Mouse (Mus musculus) heart, embryonic 10.5 days (tissue): Measurements from ENCODE around the gene Slc30a4. TPM values are rescaled to one million over a fixed set of nuclear protein-coding genes. Genes with fewer than 3 reads are reported as not detected.

Experiments
- DNase-seq: peaks from one replicate; pipeline ENCODE4 v3.0.0-alpha.2; 2017; ENCODE audit warnings: low spot score
- H3K27ac ChIP-seq: fragments of 300-500 bp; sonication (generic); 2 replicates; pipeline ENCODE4 v1.5.1; 2016; ENCODE audit warnings: mild to moderate bottlenecking
- H3K27me3 ChIP-seq: fragments of 300-500 bp; sonication (generic); 2 replicates; pipeline ENCODE4 v1.6.1; 2016; ENCODE audit warnings: mild to moderate bottlenecking; ENCODE audit not compliant: poor library complexity, insufficient read depth, severe bottlenecking
- H3K36me3 ChIP-seq: fragments of 300-500 bp; sonication (generic); 2 replicates; pipeline ENCODE4 v1.6.1; 2016; ENCODE audit warnings: mild to moderate bottlenecking, moderate library complexity
- H3K4me1 ChIP-seq: fragments of 300-500 bp; sonication (generic); 2 replicates; pipeline ENCODE4 v1.6.1; 2016; ENCODE audit warnings: mild to moderate bottlenecking
- H3K4me3 ChIP-seq: fragments of 300-500 bp; sonication (generic); 2 replicates; pipeline ENCODE4 v1.5.1; 2016; ENCODE audit warnings: mild to moderate bottlenecking, moderate library complexity
- H3K9me3 ChIP-seq: fragments of 300-500 bp; sonication (generic); 2 replicates; pipeline ENCODE4 v1.6.1; 2016; ENCODE audit warnings: mild to moderate bottlenecking, moderate library complexity
- WGBS: fragments of 180-500 bp; shearing (Covaris S2); methylation state at CpG from one replicate; pipeline ENCODE4 v1.1.7; 2016; 5-methylcytosine and 5-hydroxymethylcytosine counted together
- polyA plus RNA-seq: library from polyadenylated mRNA; unstranded; fragments of >200 nt; fragmentation: Nextera tagmentation; extraction: Ambion mirVana; gene quantifications from 2 replicates; pipeline ENCODE4 v1.2.1, GENCODE M21; 2016

The Slc30a4 gene
- polyA plus RNA-seq: 5.4 and 5.9 TPM in 2 replicates

DNA sequence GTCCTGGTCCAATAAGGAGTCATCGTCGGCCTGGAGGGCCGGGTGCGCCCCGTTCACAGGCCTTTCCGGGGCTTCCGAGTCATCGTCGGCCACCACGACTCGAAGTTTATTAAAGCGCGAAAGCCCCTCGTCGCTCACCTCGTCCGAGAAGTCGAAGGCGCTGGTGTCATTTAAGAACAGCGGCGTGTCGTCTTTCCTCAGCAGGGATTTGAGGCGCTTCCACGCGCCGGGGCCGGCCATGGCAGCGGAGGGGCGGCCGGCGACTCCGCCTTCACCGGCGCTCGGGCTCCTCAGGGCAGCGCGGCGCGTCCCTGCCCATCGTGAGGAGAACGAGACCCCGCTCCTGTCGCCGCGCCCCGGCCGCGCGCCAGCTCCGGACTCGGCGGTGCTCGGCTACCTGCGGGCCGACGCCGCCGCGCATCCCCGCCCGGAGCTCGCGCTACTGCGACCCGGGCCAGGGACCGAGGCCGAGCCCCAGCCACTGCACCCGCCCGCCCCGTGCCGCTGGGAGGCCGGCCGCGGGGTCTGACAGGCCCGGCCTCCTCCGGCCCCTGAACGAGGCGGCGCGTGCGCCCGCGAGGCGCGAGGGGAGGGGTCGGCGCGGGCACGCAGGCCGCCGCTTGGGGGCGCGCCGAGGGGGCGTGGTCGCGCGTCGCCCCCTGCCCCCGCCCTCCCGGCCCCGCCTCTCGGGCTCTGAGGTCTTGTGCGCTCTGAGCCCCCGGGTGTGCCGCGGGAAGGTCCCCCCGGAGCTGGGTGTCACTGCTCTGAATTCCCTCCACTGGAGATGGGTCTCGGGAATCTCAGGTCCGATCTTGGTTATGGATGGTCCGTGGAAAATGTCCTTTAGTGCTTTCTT is at the start of gene Slc30a4:
Slc30a4 (minus strand) TSS at position 483 of the 856 bp plus-strand sequence.
- Histone ChIP-seq H3K27ac (peak within 1 kb of the TSS; percentile 89), H3K36me3 (no peaks in the 10 kb centered on the region), H3K9me3 (no peaks in the 10 kb centered on the region), H3K4me3 (peak within 1 kb of the TSS; percentile 82), H3K27me3 (peaks cover 15% of the 10 kb centered on the region; the same call in 1 of the 2 replicates), H3K4me1 (peaks cover 9% of the 10 kb centered on the region; the same call in 1 of the 2 replicates)
- under 1% methylated on average over 109 of the region's 111 CpGs for WGBS
- DNase-seq: peak; percentile 79

GRCm38 (mm10) chr2:122746461-122746860 is 44.0 kb upstream of the Slc30a4 start:
- H3K27me3 ChIP-seq: no peaks in the 10 kb centered on the region
- H3K4me1 ChIP-seq: no peaks in the 10 kb centered on the region
- no peak overlapping the region for H3K4me3 ChIP-seq
- DNase-seq: no peak
- H3K27ac ChIP-seq: no peak overlapping the region
- no peaks in the 10 kb centered on the region for H3K9me3 ChIP-seq
- H3K36me3 ChIP-seq: peaks cover 42% of the 10 kb centered on the region
- WGBS: 88% methylated on average over 9 of the region's 9 CpGs

- 36% methylated on average over 7 of the region's 7 CpGs for WGBS
- H3K27ac ChIP-seq: peak overlapping the region; percentile 97
- no peak for DNase-seq
- H3K9me3 ChIP-seq: no peaks in the 10 kb centered on the region
- peaks cover 3% of the 10 kb centered on the region; the same call in 1 of the 2 replicates for H3K36me3 ChIP-seq
- H3K27me3 ChIP-seq: peaks cover 15% of the 10 kb centered on the region; the same call in 1 of the 2 replicates
- H3K4me1 ChIP-seq: peaks cover 9% of the 10 kb centered on the region
- peak overlapping the region; percentile 93 for H3K4me3 ChIP-seq
Measured at GRCm38 (mm10) chr2:122739023-122739422, 36.6 kb upstream of the Slc30a4 start.

DNA sequence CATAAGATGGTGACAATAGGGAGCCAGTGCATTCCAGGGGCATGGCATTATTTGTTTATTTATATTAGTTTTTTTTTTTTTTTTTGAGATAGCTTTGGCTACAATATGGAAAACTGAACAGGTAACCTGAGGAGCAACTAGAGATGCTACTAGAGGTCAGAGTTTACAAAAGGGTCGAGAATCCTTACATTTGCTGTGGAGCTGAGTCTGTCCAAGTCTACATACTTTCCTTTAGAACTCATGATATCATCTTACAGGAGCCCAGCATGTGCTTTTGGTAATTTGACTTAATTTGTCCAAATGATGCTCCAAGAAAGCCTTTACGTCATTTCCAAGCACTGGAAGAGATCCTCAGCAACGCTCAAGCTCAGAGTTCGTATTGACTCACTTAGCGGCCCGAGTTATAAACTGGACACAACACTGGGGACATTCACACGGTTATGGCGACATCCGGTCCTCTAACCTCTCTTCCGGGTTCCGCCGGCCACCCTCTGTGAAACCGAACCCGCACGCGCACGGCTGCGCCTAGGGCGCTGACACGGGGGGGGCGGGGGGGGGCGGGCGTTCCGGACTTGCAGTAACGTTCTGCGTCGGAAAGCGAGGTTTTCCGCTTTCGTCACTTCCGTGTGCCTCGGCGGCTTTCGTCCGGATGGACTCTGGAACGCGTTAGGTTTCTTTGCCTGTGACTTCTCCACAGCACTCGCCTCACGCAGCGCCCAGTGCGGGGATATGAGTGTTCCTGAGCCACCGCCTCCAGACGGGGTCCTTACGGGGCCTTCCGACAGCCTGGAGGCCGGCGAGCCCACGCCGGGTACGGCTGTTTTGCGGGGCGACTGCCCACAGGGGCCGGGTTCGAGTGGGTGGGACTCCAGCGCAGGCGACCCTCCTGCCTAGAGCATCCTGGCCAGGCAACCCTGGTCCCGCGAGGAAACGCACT is 35.7 kb upstream of the Slc30a4 start, which contains the start of gene Bloc1s6:
Bloc1s6 (plus strand) TSS at position 610 of the 937 bp plus-strand sequence.
- 1% methylated on average over 51 of the region's 59 CpGs for WGBS
- Histone ChIP-seq H3K4me3 (peak within 1 kb of the TSS; percentile 93), H3K27ac (peak within 1 kb of the TSS; percentile 97), H3K9me3 (no peaks in the 10 kb centered on the region), H3K4me1 (peaks cover 9% of the 10 kb centered on the region), H3K36me3 (peaks cover 2% of the 10 kb centered on the region; the same call in 1 of the 2 replicates), H3K27me3 (peaks cover 15% of the 10 kb centered on the region; the same call in 1 of the 2 replicates)
- peak; percentile 96 for DNase-seq

- WGBS: 73% methylated on average over 2 of the region's 2 CpGs
- H3K36me3 ChIP-seq: no peaks in the 10 kb centered on the region
- no peak for DNase-seq
- no peak overlapping the region for H3K4me3 ChIP-seq
- H3K4me1 ChIP-seq: peaks cover under 1% of the 10 kb centered on the region; the same call in 1 of the 2 replicates
- no peaks in the 10 kb centered on the region for H3K9me3 ChIP-seq
- no peak overlapping the region for H3K27ac ChIP-seq
- peaks cover 15% of the 10 kb centered on the region; the same call in 1 of the 2 replicates for H3K27me3 ChIP-seq
Measured at GRCm38 (mm10) chr2:122731456-122731855, 29.0 kb upstream of the Slc30a4 start.

GRCm38 (mm10) chr2:122725604-122726003 is 23.1 kb upstream of the Slc30a4 start:
- H3K36me3 ChIP-seq: no peaks in the 10 kb centered on the region
- H3K9me3 ChIP-seq: no peaks in the 10 kb centered on the region
- H3K4me3 ChIP-seq: no peak overlapping the region
- no peak for DNase-seq
- WGBS: 55% methylated on average over 10 of the region's 10 CpGs
- H3K4me1 ChIP-seq: peaks cover 3% of the 10 kb centered on the region; the same call in 1 of the 2 replicates
- H3K27me3 ChIP-seq: no peaks in the 10 kb centered on the region
- H3K27ac ChIP-seq: no peak overlapping the region

DNA sequence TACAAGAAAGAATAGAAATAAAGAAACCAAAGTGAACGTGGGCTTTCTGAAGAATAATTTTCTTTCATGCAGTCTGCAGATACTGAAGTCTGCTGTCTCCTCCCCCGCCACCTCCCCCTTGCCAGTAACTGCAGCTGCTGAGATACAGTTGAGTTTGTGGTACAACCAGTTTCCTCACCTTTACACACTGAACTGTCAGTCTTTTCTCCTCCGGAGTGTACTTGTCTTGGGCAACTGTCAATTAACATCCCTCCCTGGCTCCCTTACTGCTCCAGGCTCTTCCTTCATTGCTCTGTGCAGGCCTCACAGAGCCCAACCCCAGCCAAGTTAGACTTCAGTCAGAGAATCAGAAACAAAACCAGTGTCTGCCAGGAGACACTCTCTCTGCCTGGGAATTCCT is 18.1 kb upstream of the Slc30a4 start:
- DNase-seq: no peak
- Histone ChIP-seq H3K4me3 (no peak overlapping the region), H3K27ac (no peak overlapping the region), H3K27me3 (no peaks in the 10 kb centered on the region), H3K9me3 (no peaks in the 10 kb centered on the region), H3K4me1 (no peaks in the 10 kb centered on the region), H3K36me3 (no peaks in the 10 kb centered on the region)
- WGBS: 57% methylated on average over 3 of the region's 3 CpGs

GRCm38 (mm10) chr2:122719232-122719631 is 16.8 kb upstream of the Slc30a4 start:
- Histone ChIP-seq H3K27me3 (no peaks in the 10 kb centered on the region), H3K27ac (no peak overlapping the region), H3K4me1 (no peaks in the 10 kb centered on the region), H3K4me3 (no peak overlapping the region), H3K9me3 (no peaks in the 10 kb centered on the region), H3K36me3 (no peaks in the 10 kb centered on the region)
- DNase-seq: no peak
- WGBS: 60% methylated on average over 1 of the region's 1 CpGs

DNA sequence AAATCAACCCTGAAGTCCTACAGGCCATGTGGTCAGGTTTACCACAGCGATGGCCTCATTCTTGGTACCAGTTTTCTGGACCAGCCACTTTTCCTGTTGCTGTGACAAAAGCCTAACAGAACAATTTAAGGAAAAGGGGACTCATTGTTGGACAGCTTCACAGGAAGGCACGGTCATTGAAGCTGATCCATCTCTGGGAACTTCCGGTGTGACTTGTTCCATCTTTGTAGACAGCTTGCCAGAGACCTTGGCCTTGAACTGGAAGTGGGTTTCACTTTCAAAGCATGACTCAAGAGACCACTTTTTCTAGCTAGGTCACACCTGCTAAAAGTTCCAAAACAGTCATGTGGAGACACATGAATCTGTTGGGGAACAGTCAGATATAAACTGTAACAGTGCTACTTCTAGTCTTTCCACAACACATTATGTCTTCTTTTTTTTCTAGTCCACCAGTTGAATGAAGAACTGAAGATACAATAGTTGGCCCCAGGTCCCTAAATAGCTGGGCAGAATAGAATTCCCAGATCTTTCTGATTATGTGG is 13.9 kb upstream of the Slc30a4 start:
- H3K27me3 ChIP-seq: no peaks in the 10 kb centered on the region
- DNase-seq: no peak
- H3K4me1 ChIP-seq: no peaks in the 10 kb centered on the region
- H3K4me3 ChIP-seq: no peak overlapping the region
- no peaks in the 10 kb centered on the region for H3K36me3 ChIP-seq
- no peaks in the 10 kb centered on the region for H3K9me3 ChIP-seq
- no peak overlapping the region for H3K27ac ChIP-seq
- 81% methylated on average over 3 of the region's 3 CpGs for WGBS

- H3K9me3 ChIP-seq: no peaks in the 10 kb centered on the region
- H3K4me1 ChIP-seq: no peaks in the 10 kb centered on the region
- H3K27ac ChIP-seq: no peak overlapping the region
- no peak for DNase-seq
- no peaks in the 10 kb centered on the region for H3K27me3 ChIP-seq
- no peaks in the 10 kb centered on the region for H3K36me3 ChIP-seq
- H3K4me3 ChIP-seq: no peak overlapping the region
- 67% methylated on average over 5 of the region's 5 CpGs for WGBS
Measured at GRCm38 (mm10) chr2:122715148-122715692, 12.8 kb upstream of the Slc30a4 start.

DNA sequence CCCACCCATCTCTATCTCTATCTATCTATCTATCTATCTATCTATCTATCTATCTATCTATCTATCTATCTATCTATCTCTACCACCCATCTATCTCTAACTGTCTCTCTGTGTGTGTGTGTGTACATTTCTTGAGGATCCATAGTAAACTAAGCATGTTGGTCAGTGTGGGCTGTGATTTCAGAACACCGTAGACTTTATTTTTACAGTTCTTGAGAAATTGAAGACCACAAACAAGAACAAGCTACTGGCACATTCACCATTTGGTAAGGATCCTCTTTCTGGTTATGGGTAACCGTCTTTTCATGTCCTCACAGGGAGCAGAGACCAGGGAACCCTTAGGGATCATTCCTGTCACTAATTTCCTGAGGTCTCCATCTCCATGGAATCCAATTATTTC is 10.4 kb upstream of the Slc30a4 start:
- Histone ChIP-seq H3K27ac (no peak overlapping the region), H3K36me3 (no peaks in the 10 kb centered on the region), H3K27me3 (no peaks in the 10 kb centered on the region), H3K4me1 (no peaks in the 10 kb centered on the region), H3K9me3 (no peaks in the 10 kb centered on the region), H3K4me3 (no peak overlapping the region)
- no peak for DNase-seq
- WGBS: 83% methylated on average over 2 of the region's 2 CpGs

- no peaks in the 10 kb centered on the region for H3K9me3 ChIP-seq
- H3K27me3 ChIP-seq: no peaks in the 10 kb centered on the region
- no peaks in the 10 kb centered on the region for H3K36me3 ChIP-seq
- DNase-seq: no peak
- H3K4me3 ChIP-seq: no peak overlapping the region
- no peaks in the 10 kb centered on the region for H3K4me1 ChIP-seq
- no peak overlapping the region for H3K27ac ChIP-seq
- WGBS: 63% methylated on average over 3 of the region's 3 CpGs
Measured at GRCm38 (mm10) chr2:122711911-122712310, 9.4 kb upstream of the Slc30a4 start.
